Mouse (Mus musculus) embryonic fibroblast, embryonic 13.5 days (primary cell): Measurements from ENCODE around the gene Ofcc1.

ENCODE experiments used
- CTCF ChIP-seq: IDR thresholded peaks from 2 replicates; pipeline ENCODE4 v1.5.1; 2011; ENCODE audit warnings: mild to moderate bottlenecking, control low read depth, low read length, moderate library complexity, borderline replicate concordance; ENCODE audit not compliant: insufficient read depth
- POLR2A ChIP-seq: IDR thresholded peaks from 2 replicates; pipeline ENCODE4 v1.6.1; 2011; ENCODE audit warnings: low read depth, mild to moderate bottlenecking, control low read depth, low read length, moderate library complexity

GRCm38 (mm10) chr13:40028827-40029226, 332.4 kb downstream of the Ofcc1 start:
- TF ChIP-seq CTCF (no peak), POLR2A (no peak)
